Mouse (Mus musculus) neural tube, embryonic 12.5 days (tissue): ENCODE data around the gene Miga2. TPM values are rescaled to one million over a fixed set of nuclear protein-coding genes. Genes with fewer than 3 reads are reported as not detected.

Experiments
- ATAC-seq: fragments of 200-750 bp; cut with Nextera tagmentation; 2 replicates; pipeline ENCODE4 v1.8.0; 2017; ENCODE audit warnings: low read depth, mild to moderate bottlenecking, moderate TSS enrichment, moderate library complexity; ENCODE audit not compliant: low FRiP score
- H3K27ac ChIP-seq: fragments of 300-500 bp; sonication (generic); 2 replicates; pipeline ENCODE4 v1.5.1; 2016
- H3K27me3 ChIP-seq: fragments of 300-500 bp; sonication (generic); replicated peaks from 2 replicates; pipeline ENCODE4 v1.6.1; 2016; ENCODE audit warnings: mild to moderate bottlenecking
- H3K36me3 ChIP-seq: fragments of 300-500 bp; sonication (generic); 2 replicates; pipeline ENCODE4 v1.6.1; 2016; ENCODE audit warnings: mild to moderate bottlenecking
- H3K4me1 ChIP-seq: fragments of 300-500 bp; sonication (generic); 2 replicates; pipeline ENCODE4 v1.6.1; 2016
- H3K4me2 ChIP-seq: fragments of 300-500 bp; sonication (generic); replicated peaks from 2 replicates; pipeline ENCODE4 v1.6.1; 2016; ENCODE audit warnings: mild to moderate bottlenecking
- H3K4me3 ChIP-seq: fragments of 300-500 bp; sonication (generic); 2 replicates; pipeline ENCODE4 v1.5.1; 2016
- H3K9ac ChIP-seq: fragments of 300-500 bp; sonication (generic); 2 replicates; pipeline ENCODE4 v1.6.1; 2016; ENCODE audit warnings: mild to moderate bottlenecking
- H3K9me3 ChIP-seq: fragments of 300-500 bp; sonication (generic); 2 replicates; pipeline ENCODE4 v1.6.1; 2016; ENCODE audit warnings: mild to moderate bottlenecking
- WGBS: fragments of 180-500 bp; shearing (Covaris S2); methylation state at CpG from one replicate; pipeline ENCODE4 v1.1.7; 2016; 5-methylcytosine and 5-hydroxymethylcytosine counted together
- polyA plus RNA-seq: library from polyadenylated mRNA; unstranded; fragments of >200 nt; fragmentation: Nextera tagmentation; extraction: Ambion mirVana; gene quantifications from 2 replicates; pipeline ENCODE4 v1.2.1, GENCODE M21; 2016

Gene Miga2
- polyA plus RNA-seq, 1 experiment from 2014 or later = 28.5 TPM

- 95% methylated on average over 1 of the region's 1 CpGs for WGBS
- ATAC-seq = no peak
- no peak overlapping the region for H3K4me2 ChIP-seq
- H3K27me3 ChIP-seq = no peaks in the 10 kb centered on the region
- H3K27ac ChIP-seq = no peak overlapping the region
- H3K9me3 ChIP-seq = no peaks in the 10 kb centered on the region
- no peak overlapping the region for H3K4me3 ChIP-seq
- peaks cover 79% of the 10 kb centered on the region for H3K36me3 ChIP-seq
- no peak overlapping the region for H3K9ac ChIP-seq
- peaks cover 19% of the 10 kb centered on the region for H3K4me1 ChIP-seq
Measured at GRCm38 (mm10) chr2:30403870-30404269, 39.8 kb downstream of the Miga2 start.

GRCm38 (mm10) chr2:30407221-30407620 is 43.2 kb downstream of the Miga2 start:
- no peak overlapping the region for H3K27ac ChIP-seq
- no peak for ATAC-seq
- no peak overlapping the region for H3K9ac ChIP-seq
- WGBS = 94% methylated on average over 2 of the region's 2 CpGs
- H3K36me3 ChIP-seq = peaks cover 63% of the 10 kb centered on the region
- H3K9me3 ChIP-seq = no peaks in the 10 kb centered on the region
- H3K4me1 ChIP-seq = no peaks in the 10 kb centered on the region
- no peak overlapping the region for H3K4me3 ChIP-seq
- no peak overlapping the region for H3K4me2 ChIP-seq
- no peaks in the 10 kb centered on the region for H3K27me3 ChIP-seq

GRCm38 (mm10) chr2:30407778-30408177 is 43.7 kb downstream of the Miga2 start:
- no peak overlapping the region for H3K4me2 ChIP-seq
- peaks cover 61% of the 10 kb centered on the region for H3K36me3 ChIP-seq
- no peak overlapping the region for H3K4me3 ChIP-seq
- no peak overlapping the region for H3K27ac ChIP-seq
- H3K27me3 ChIP-seq = no peaks in the 10 kb centered on the region
- 93% methylated on average over 10 of the region's 10 CpGs for WGBS
- H3K4me1 ChIP-seq = 0 out of 2 replicates have a peak, but pooled peaks cover under 1% of the 10 kb centered on the region
- no peak overlapping the region for H3K9ac ChIP-seq
- no peaks in the 10 kb centered on the region for H3K9me3 ChIP-seq
- ATAC-seq = no peak

- Histone ChIP-seq H3K27ac (no peak overlapping the region), H3K36me3 (peaks cover 57% of the 10 kb centered on the region), H3K9ac (no peak overlapping the region), H3K9me3 (no peaks in the 10 kb centered on the region), H3K4me3 (no peak overlapping the region), H3K4me2 (no peak overlapping the region), H3K27me3 (no peaks in the 10 kb centered on the region), H3K4me1 (0 out of 2 replicates have a peak, but pooled peaks cover 8% of the 10 kb centered on the region)
- WGBS = 89% methylated on average over 8 of the region's 8 CpGs
- no peak for ATAC-seq
Measured at GRCm38 (mm10) chr2:30408452-30409100, 44.5 kb downstream of the Miga2 start.

- Histone ChIP-seq H3K4me1 (peaks cover 13% of the 10 kb centered on the region; the same call in 1 of the 2 replicates), H3K27me3 (no peaks in the 10 kb centered on the region), H3K9ac (no peak overlapping the region), H3K4me2 (no peak overlapping the region), H3K36me3 (peaks cover 49% of the 10 kb centered on the region), H3K27ac (no peak overlapping the region), H3K4me3 (no peak overlapping the region), H3K9me3 (no peaks in the 10 kb centered on the region)
- no peak for ATAC-seq
- WGBS = 98% methylated on average over 4 of the region's 5 CpGs
Measured at GRCm38 (mm10) chr2:30409454-30410176, 45.6 kb downstream of the Miga2 start.

GRCm38 (mm10) chr2:30413038-30413973 is 49.3 kb downstream of the Miga2 start:
- Histone ChIP-seq H3K4me1 (peaks cover 32% of the 10 kb centered on the region), H3K9ac (no peak overlapping the region), H3K4me2 (peak overlapping the region; percentile 75), H3K27me3 (no peaks in the 10 kb centered on the region), H3K4me3 (no peak overlapping the region), H3K9me3 (no peaks in the 10 kb centered on the region), H3K27ac (no peak overlapping the region), H3K36me3 (peaks cover 13% of the 10 kb centered on the region)
- no peak for ATAC-seq
- WGBS = 80% methylated on average over 16 of the region's 16 CpGs

GRCm38 (mm10) chr2:30414101-30414500 is 50.1 kb downstream of the Miga2 start:
- H3K27ac ChIP-seq = no peak overlapping the region
- peaks cover 40% of the 10 kb centered on the region for H3K4me1 ChIP-seq
- H3K9me3 ChIP-seq = no peaks in the 10 kb centered on the region
- 86% methylated on average over 4 of the region's 4 CpGs for WGBS
- no peaks in the 10 kb centered on the region for H3K27me3 ChIP-seq
- no peak overlapping the region for H3K4me3 ChIP-seq
- no peak for ATAC-seq
- peak overlapping the region; percentile 75 for H3K4me2 ChIP-seq
- no peak overlapping the region for H3K9ac ChIP-seq
- peaks cover 5% of the 10 kb centered on the region for H3K36me3 ChIP-seq

GRCm38 (mm10) chr2:30414681-30415080 is 50.6 kb downstream of the Miga2 start:
- no peak for ATAC-seq
- H3K4me3 ChIP-seq = peak overlapping the region; percentile 81

GRCm38 (mm10) chr2:30415157-30415935 is 51.3 kb downstream of the Miga2 start, which contains the start of gene Crat:
Gene Crat, minus strand, starts transcription at chr2:30415813.
- Histone ChIP-seq H3K27ac (peak within 1 kb of the TSS; percentile 94), H3K4me2 (peak within 1 kb of the TSS; percentile 75), H3K4me3 (peak within 1 kb of the TSS; percentile 81), H3K9me3 (no peaks in the 10 kb centered on the region), H3K36me3 (no peaks in the 10 kb centered on the region; the same call in 1 of the 2 replicates), H3K4me1 (peaks cover 42% of the 10 kb centered on the region), H3K9ac (peak within 1 kb of the TSS; percentile 92), H3K27me3 (no peaks in the 10 kb centered on the region)
- 1% methylated on average over 58 of the region's 58 CpGs for WGBS
- ATAC-seq = peak; percentile 89

More at GRCm38 (mm10) chr2:30414681-30415080, 50.6 kb downstream of the Miga2 start:
- H3K4me1 ChIP-seq = peaks cover 42% of the 10 kb centered on the region
- peak overlapping the region; percentile 75 for H3K4me2 ChIP-seq
- H3K9ac ChIP-seq = peak overlapping the region; percentile 92; the same call in 1 of the 2 replicates
- H3K27me3 ChIP-seq = no peaks in the 10 kb centered on the region
- peaks cover 3% of the 10 kb centered on the region for H3K36me3 ChIP-seq
- WGBS = 42% methylated on average over 5 of the region's 5 CpGs
- no peaks in the 10 kb centered on the region for H3K9me3 ChIP-seq
- H3K27ac ChIP-seq = no peak overlapping the region

GRCm38 (mm10) chr2:30415936-30416648 is 52.1 kb downstream of the Miga2 start, which contains the start of gene Ptpa:
Gene Ptpa, plus strand, starts transcription at chr2:30416039.
- H3K4me1 ChIP-seq = peaks cover 42% of the 10 kb centered on the region
- peak within 1 kb of the TSS; percentile 94 for H3K27ac ChIP-seq
- no peaks in the 10 kb centered on the region for H3K27me3 ChIP-seq
- H3K36me3 ChIP-seq = no peaks in the 10 kb centered on the region; the same call in 1 of the 2 replicates
- peak; percentile 92 for ATAC-seq
- peak within 1 kb of the TSS; percentile 81 for H3K4me3 ChIP-seq
- H3K9ac ChIP-seq = peak within 1 kb of the TSS; percentile 92
- H3K4me2 ChIP-seq = peak within 1 kb of the TSS; percentile 75
- under 1% methylated on average over 67 of the region's 67 CpGs for WGBS
- H3K9me3 ChIP-seq = no peaks in the 10 kb centered on the region

- H3K9me3 ChIP-seq = no peaks in the 10 kb centered on the region
- peak overlapping the region; percentile 94 for H3K27ac ChIP-seq
- H3K4me3 ChIP-seq = peak overlapping the region; percentile 81
- peaks cover 42% of the 10 kb centered on the region for H3K4me1 ChIP-seq
- peak overlapping the region; percentile 92 for H3K9ac ChIP-seq
- H3K36me3 ChIP-seq = no peaks in the 10 kb centered on the region
- no peak for ATAC-seq
- 0% methylated on average over 7 of the region's 7 CpGs for WGBS
- peak overlapping the region; percentile 75 for H3K4me2 ChIP-seq
- no peaks in the 10 kb centered on the region for H3K27me3 ChIP-seq
Measured at GRCm38 (mm10) chr2:30416649-30416965, 52.6 kb downstream of the Miga2 start.
